Mouse (Mus musculus): ENCODE data around the gene Rgs9.
"Not testable (repeated sequence)": the region's sequence is repeated elsewhere in the genome, so short reads cannot be mapped to it uniquely, and the experiment has no call there.

Rgs9 gene

GRCm38 (mm10) chr11:109305680-109306079 is 7.8 kb upstream of the Rgs9 start:
- no peak for DNase-seq (ENCODE audit: low spot score)

GRCm38 (mm10) chr11:109302338-109302737 is 4.4 kb upstream of the Rgs9 start:
- no peak for DNase-seq (ENCODE audit: low spot score)

DNA sequence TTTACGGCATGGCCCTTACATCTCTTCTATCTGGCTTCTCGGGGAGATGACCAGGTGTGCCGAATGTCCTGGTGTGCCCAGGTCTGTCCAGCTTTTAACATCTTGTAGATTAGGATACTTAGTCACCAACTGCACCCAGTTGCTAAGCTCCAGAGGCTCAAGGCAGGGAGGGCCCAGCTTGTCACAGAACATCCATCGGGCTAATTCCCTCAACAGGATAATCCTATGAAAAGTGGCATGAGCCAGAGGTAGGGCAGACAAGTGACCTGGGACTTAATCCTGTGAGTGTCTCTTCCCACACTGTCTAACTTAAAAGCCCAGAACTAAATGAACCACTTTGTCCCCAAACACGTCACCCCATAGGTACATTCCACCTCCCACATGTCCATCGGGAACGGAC is 898 bp downstream of the Rgs9 start:
- no peak for DNase-seq (ENCODE audit: low spot score)

DNA sequence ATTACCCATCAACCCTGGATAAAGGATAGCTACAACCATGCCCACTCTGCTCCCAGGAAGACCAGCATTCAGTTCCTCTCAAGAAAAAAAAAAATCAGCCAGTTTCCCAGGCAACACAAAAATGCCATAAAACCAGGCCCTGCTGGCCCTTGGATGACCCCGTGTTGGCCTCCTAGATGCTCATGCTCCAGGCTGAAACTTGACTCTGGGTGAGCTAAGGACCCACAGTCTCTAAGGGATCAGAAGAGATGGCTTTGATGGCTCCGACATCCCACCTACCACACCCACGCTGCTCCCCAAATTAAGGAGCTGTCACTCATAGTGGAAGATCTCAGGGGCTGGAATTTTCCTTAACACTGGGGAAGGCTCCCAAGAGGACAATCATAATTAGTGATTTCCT is 5.9 kb downstream of the Rgs9 start:
- no peak for DNase-seq (ENCODE audit: low spot score)

DNA sequence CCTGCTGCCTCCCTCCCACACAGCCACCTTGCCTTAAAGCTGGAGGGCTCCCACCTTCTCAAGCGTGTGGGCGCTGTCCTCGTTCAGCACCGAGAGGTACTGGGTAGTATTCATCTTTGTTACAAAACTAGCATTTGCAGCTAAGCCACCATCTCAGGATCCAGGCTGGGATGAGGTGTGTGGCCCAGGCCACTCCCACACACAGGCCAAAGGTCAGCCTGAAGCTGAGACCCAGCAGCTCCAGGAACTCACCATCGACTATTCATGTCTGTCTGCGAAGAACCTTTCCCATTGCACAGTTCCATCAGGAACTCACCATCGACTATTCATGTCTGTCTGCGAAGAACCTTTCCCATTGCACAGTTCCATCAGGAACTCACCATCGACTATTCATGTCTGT is 8.6 kb downstream of the Rgs9 start:
- not testable (repeated sequence) for DNase-seq (ENCODE audit: low spot score)

DNA sequence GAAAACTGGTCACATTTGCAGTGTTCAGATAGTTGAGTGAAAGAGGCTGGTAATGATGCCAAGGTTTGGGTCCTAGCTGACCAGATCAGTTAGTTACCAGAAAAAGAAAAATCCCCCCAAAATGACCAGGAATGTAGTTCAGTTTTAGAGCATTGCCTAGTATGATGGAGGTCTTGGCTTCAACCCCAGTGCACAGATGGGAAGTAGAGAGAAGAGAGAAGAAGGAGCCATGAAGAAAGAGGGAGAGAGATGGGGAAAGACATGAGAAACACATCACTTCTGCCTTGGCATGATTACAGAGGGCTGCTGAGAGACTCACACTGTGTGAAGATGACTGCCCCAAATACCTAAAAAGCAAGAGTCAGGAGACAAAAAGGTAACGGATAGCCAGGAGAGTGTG is 13.1 kb downstream of the Rgs9 start:
- no peak for DNase-seq (ENCODE audit: low spot score)

DNA sequence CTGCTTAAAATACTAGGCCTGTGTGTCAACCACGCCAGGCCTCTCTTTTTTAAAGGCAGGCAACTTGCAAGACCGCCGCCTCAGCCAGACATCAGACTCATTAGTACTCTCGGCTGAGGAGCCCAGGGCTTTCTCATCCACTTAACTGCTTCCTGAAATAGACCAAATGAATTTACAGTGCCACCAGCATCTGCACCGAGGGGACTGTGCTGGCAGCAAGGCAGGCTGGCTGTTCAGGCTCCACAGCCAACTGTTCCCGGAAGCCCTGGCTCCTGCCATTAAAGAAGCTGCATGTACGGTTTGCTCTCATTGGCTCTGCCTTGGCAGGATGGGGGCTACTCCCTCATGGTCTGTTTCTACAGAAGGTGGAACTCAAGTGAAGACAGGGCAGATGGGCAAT is 19.7 kb downstream of the Rgs9 start:
- peak; percentile 53 for DNase-seq (ENCODE audit: low spot score)

GRCm38 (mm10) chr11:109271399-109271798 is 26.5 kb downstream of the Rgs9 start:
- DNase-seq (ENCODE audit: low spot score) = no peak

- no peak for DNase-seq (ENCODE audit: low spot score)
Measured at GRCm38 (mm10) chr11:109270366-109270765, 27.6 kb downstream of the Rgs9 start.

DNA sequence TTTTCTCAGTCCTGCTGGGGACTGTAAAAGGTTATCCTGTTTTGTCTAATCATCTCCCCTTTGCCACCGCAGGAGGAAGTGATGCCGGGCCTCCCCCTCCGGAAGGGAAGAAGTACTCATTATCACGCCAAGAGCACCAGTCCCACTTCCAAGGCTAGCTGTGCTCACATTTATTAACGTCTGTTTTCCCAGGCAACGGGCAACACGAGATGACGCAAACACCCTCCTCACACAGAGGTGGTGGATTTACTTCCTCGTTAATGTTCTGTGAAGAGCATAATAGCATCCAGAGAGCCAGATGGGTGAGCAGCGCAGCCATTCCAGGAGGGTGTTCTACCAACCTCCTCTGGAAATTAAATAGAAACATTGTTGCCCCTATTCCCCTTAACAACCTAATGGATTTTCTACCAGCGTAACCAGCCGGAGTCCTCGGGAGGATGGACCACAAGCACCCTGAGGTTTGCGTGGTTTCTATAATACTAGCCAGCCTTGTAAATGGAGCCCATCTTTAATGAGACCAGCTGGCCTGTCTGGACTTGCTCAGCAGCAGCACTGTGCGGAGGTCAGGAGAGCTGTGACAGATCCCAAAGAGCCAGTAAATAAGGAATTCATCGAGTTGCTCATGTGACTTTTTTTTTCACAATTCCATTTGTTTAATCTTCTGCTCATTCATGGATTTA is 28.1 kb downstream of the Rgs9 start:
- DNase-seq (ENCODE audit: low spot score) = no peak

DNA sequence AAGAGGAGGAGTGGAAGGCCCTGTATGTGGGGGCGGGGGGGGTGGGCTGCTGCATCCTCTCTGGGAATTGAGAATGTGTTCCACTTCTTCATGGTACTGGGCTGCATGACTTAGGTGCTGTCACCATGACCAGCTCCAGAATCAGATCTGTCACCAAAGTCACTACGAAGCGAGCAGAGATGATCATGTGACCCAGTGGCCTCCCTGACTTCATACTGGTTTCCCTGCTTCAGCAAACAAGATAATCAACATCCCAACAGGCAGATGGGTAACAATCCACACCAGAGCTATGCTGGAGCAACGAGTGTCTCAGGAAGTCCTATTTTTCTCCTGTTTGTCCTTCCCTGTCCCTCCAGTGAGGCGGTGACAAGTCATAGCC is 28.7 kb downstream of the Rgs9 start:
- DNase-seq (ENCODE audit: low spot score) = no peak

GRCm38 (mm10) chr11:109266161-109266910 is 31.6 kb downstream of the Rgs9 start:
- peak; percentile 57 for DNase-seq (ENCODE audit: low spot score)

- DNase-seq (ENCODE audit: low spot score) = no peak
Measured at GRCm38 (mm10) chr11:109264159-109264768, 33.7 kb downstream of the Rgs9 start.

- DNase-seq (ENCODE audit: low spot score) = no peak
Measured at GRCm38 (mm10) chr11:109260561-109260960, 37.4 kb downstream of the Rgs9 start.

DNA sequence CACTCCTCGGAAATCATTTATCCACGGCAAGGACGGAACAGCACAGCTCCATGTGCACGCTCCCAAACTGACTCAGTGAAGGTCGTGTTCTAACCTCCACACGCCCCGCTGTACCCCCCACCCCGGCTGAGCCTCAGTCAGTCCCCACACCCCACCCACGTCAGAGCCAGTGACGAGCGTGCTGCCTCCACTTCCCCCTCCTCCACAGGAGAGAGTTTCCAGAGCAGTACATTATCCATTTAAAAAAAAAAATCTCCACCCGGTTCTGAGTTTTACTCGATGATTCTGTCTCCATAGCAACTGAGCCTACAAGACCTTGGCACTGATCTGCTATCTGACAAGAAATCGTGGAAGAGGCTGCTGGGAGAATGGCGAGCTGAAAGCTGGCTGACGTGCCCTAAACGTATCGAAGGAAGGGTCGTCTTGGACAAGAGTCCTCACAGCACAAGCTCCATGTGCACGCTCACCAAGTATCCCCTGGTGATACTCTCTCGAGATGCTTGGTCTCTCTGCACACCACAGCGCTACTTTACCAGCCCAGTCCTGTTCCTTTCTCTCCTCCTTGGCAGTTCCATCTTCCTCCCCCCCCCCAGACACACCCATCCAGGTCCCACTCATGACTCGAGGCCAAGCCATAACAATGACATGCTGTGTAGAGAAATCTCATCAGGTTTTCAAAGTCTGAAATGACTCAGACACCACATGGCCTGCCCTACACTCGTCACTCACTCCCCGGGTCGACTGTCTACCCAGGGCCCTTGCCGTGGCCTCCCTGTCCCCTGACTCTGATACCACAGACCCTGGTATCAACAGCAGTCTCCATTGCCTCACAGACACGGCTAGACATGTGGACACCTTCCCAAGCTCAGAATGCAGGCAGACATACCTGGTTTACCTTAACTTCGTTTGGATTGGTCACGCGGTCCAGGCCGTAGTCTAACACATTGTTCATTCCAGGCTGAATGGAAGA is 38.7 kb downstream of the Rgs9 start:
- no peak for DNase-seq (ENCODE audit: low spot score)

GRCm38 (mm10) chr11:109257824-109258223 is 40.1 kb downstream of the Rgs9 start:
- DNase-seq (ENCODE audit: low spot score) = no peak

DNA sequence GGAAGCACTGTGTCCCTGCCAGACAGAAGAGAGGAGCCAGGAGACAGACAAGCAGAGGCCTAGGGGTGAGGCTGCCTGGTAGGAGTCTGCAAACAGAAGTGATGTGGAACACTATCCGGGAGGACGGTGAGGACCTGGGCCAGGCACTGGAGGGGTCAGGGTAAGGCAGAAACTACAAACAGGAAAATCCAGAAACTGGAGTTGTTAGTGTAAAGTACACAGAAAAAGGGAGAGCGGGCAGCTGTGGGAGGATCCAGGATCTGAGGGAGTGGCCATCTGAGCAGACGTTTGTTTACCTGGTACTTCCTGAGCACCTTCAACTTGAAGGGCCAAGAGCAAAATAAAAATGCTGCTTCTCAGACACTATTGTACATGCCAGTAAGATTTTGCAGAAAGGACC is 42.9 kb downstream of the Rgs9 start:
- no peak for DNase-seq (ENCODE audit: low spot score)

DNA sequence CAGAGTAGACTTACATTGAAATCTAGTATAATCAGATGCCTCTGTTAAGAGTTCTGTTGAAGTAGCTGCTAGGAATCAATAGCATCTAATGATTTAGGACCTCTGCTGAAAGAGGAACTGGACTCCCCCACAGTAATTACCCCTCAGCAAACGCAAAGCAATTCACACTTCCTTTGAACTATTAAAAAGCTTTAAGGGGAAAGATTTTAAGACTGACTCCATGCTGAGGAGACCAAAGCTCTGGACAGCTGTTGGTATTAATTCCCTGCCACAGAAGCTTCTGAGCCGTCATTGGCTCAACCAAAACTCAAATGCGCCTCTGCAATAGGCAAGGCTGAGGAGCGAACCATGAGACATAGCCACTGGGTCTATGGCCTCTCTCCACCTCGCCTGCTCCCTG is 45.4 kb downstream of the Rgs9 start:
- no peak for DNase-seq (ENCODE audit: low spot score)

GRCm38 (mm10) chr11:109250566-109250965 is 47.4 kb downstream of the Rgs9 start:
- DNase-seq (ENCODE audit: low spot score) = no peak

- no peak for DNase-seq (ENCODE audit: low spot score)
Measured at GRCm38 (mm10) chr11:109246920-109247319, 51.0 kb downstream of the Rgs9 start.

GRCm38 (mm10) chr11:109244635-109245360 is 53.1 kb downstream of the Rgs9 start:
- peak; percentile 50 for DNase-seq (ENCODE audit: low spot score)

- DNase-seq (ENCODE audit: low spot score) = no peak
Measured at GRCm38 (mm10) chr11:109240126-109240525, 57.8 kb downstream of the Rgs9 start.

Data from layer of hippocampus, adult 11-12 months (tissue).